Mouse (Mus musculus) small intestine, adult 2 months (tissue): ENCODE measurements around the gene Gm10134.

Experiments used
- CTCF ChIP-seq: fragments of 200-500 bp; IDR thresholded peaks from 2 replicates; pipeline ENCODE4 v1.5.1; 2012; ENCODE audit warnings: low read depth, mild to moderate bottlenecking, control low read depth, inconsistent platforms, low read length, moderate library complexity, mixed read lengths; ENCODE audit not compliant: insufficient replicate concordance, insufficient read length; ENCODE audit errors: extremely low read depth
- POLR2A ChIP-seq: fragments of 200-500 bp; IDR thresholded peaks from 2 replicates; pipeline ENCODE4 v1.6.1; 2012; ENCODE audit warnings: low read depth, mild to moderate bottlenecking, control low read depth, inconsistent platforms, low read length, moderate library complexity

DNA sequence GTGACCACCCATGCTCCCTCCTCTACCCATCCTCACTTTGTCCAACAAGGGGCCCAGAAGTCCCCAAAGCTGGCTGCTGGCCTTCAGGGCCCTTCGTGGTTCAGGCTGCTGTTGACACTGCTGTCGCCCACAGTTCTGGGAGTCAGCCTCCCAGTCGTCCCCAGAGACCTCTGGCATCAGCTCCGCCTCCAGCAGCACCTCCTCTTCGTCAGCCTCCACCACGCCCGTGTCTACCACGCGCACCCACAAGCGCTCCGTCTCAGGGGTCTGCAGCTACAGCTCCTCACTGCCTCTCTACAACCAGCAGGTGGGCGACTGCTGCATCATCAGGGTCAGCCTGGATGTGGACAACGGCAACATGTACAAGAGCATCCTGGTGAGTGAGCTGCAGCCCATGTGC, 43.3 kb downstream of the Gm10134 start:
- TF ChIP-seq POLR2A (no peak), CTCF (no peak)
